Mouse (Mus musculus): ENCODE data around the gene Csnk1d.
A peak's percentile ranks its signal among the peaks of the same experiment; 100 is the strongest.

Gene Csnk1d

GRCm38 (mm10) chr11:120990951-120991526 is at the start of gene Csnk1d:
Gene Csnk1d, minus strand, starts transcription at chr11:120991330.
- peak; percentile 99 for DNase-seq (ENCODE audit: extremely low read depth, insufficient read length, low spot score)

GRCm38 (mm10) chr11:121039302-121039701 is 48.2 kb upstream of the Csnk1d start, which contains the start of gene Cd7:
Gene Cd7, minus strand, starts transcription at chr11:121039418.
- no peak for DNase-seq (ENCODE audit: extremely low read depth, insufficient read length, low spot score)

GRCm38 (mm10) chr11:121038366-121039240 is 47.5 kb upstream of the Csnk1d start:
- DNase-seq (ENCODE audit: extremely low read depth, insufficient read length, low spot score), result no peak

- DNase-seq (ENCODE audit: extremely low read depth, insufficient read length, low spot score), result no peak
These were observed 42.0 kb upstream of the Csnk1d start for GRCm38 (mm10) chr11:121033118-121033517.

GRCm38 (mm10) chr11:121027259-121027658 is 36.1 kb upstream of the Csnk1d start:
- DNase-seq (ENCODE audit: extremely low read depth, insufficient read length, low spot score), result no peak

GRCm38 (mm10) chr11:121024163-121024562 is 33.0 kb upstream of the Csnk1d start:
- DNase-seq (ENCODE audit: extremely low read depth, insufficient read length, low spot score), result no peak

- no peak for DNase-seq (ENCODE audit: extremely low read depth, insufficient read length, low spot score)
These were observed 28.4 kb upstream of the Csnk1d start for GRCm38 (mm10) chr11:121019501-121019900.

GRCm38 (mm10) chr11:121017703-121018102 is 26.6 kb upstream of the Csnk1d start:
- DNase-seq (ENCODE audit: extremely low read depth, insufficient read length, low spot score), result no peak

- DNase-seq (ENCODE audit: extremely low read depth, insufficient read length, low spot score), result no peak
These were observed 24.3 kb upstream of the Csnk1d start for GRCm38 (mm10) chr11:121015472-121015871.

- DNase-seq (ENCODE audit: extremely low read depth, insufficient read length, low spot score), result peak; percentile 34
These were observed 23.8 kb upstream of the Csnk1d start for GRCm38 (mm10) chr11:121014896-121015300.

GRCm38 (mm10) chr11:121013656-121014055 is 22.5 kb upstream of the Csnk1d start:
- DNase-seq (ENCODE audit: extremely low read depth, insufficient read length, low spot score), result no peak

GRCm38 (mm10) chr11:121010044-121010755 is 19.1 kb upstream of the Csnk1d start:
- no peak for DNase-seq (ENCODE audit: extremely low read depth, insufficient read length, low spot score)

- DNase-seq (ENCODE audit: extremely low read depth, insufficient read length, low spot score), result no peak
These were observed 15.1 kb upstream of the Csnk1d start for GRCm38 (mm10) chr11:121006184-121006583.

GRCm38 (mm10) chr11:121004281-121004680 is 13.2 kb upstream of the Csnk1d start:
- no peak for DNase-seq (ENCODE audit: extremely low read depth, insufficient read length, low spot score)

GRCm38 (mm10) chr11:121001966-121002365 is 10.8 kb upstream of the Csnk1d start:
- no peak for DNase-seq (ENCODE audit: extremely low read depth, insufficient read length, low spot score)

GRCm38 (mm10) chr11:120994741-120995140 is 3.6 kb upstream of the Csnk1d start:
- DNase-seq (ENCODE audit: extremely low read depth, insufficient read length, low spot score), result no peak

GRCm38 (mm10) chr11:120993586-120993985 is 2.5 kb upstream of the Csnk1d start:
- no peak for DNase-seq (ENCODE audit: extremely low read depth, insufficient read length, low spot score)

- DNase-seq (ENCODE audit: extremely low read depth, insufficient read length, low spot score), result no peak
These were observed 1.9 kb upstream of the Csnk1d start for GRCm38 (mm10) chr11:120993080-120993479.

- no peak for DNase-seq (ENCODE audit: extremely low read depth, insufficient read length, low spot score)
These were observed 661 bp upstream of the Csnk1d start for GRCm38 (mm10) chr11:120991791-120992190.

GRCm38 (mm10) chr11:120990126-120990781 is 876 bp downstream of the Csnk1d start:
- DNase-seq (ENCODE audit: extremely low read depth, insufficient read length, low spot score), result peak; percentile 43

GRCm38 (mm10) chr11:120989523-120989922 is 1.6 kb downstream of the Csnk1d start:
- no peak for DNase-seq (ENCODE audit: extremely low read depth, insufficient read length, low spot score)
